Mouse (Mus musculus) ES-CJ7 (cell line): Measurements from ENCODE around the gene Nanos1.

ENCODE experiments used
- DNase-seq: peaks from one replicate; pipeline ENCODE4 v3.0.0; 2011; ENCODE audit warnings: low read depth, low spot score

Gene Nanos1

GRCm38 (mm10) chr19:60788214-60788960 lies 32.6 kb downstream of the Nanos1 start:
- DNase-seq: peak; percentile 19

- DNase-seq: no peak
Measured at GRCm38 (mm10) chr19:60789452-60789851, 33.7 kb downstream of the Nanos1 start.

- DNase-seq: peak; percentile 69
Measured at GRCm38 (mm10) chr19:60789919-60790506, 34.2 kb downstream of the Nanos1 start.

- DNase-seq: peak; percentile 93
Measured at GRCm38 (mm10) chr19:60790551-60791161, 34.9 kb downstream of the Nanos1 start, which contains the start of gene Eif3a. Eif3a (minus strand) TSS chr19:60790658.

- no peak for DNase-seq
Measured at GRCm38 (mm10) chr19:60791164-60791563, 35.4 kb downstream of the Nanos1 start.

GRCm38 (mm10) chr19:60793170-60793707 lies 37.5 kb downstream of the Nanos1 start:
- no peak for DNase-seq

- DNase-seq: no peak
Measured at GRCm38 (mm10) chr19:60795244-60795643, 39.5 kb downstream of the Nanos1 start.

GRCm38 (mm10) chr19:60797415-60797814 lies 41.6 kb downstream of the Nanos1 start:
- no peak for DNase-seq

- no peak for DNase-seq
Measured at GRCm38 (mm10) chr19:60799867-60800569, 44.2 kb downstream of the Nanos1 start.

- no peak for DNase-seq
Measured at GRCm38 (mm10) chr19:60804903-60805302, 49.1 kb downstream of the Nanos1 start.
